Mouse (Mus musculus): Measurements from ENCODE around the gene 1600015I10Rik. TPM values are rescaled to one million over a fixed set of nuclear protein-coding genes. Genes with fewer than 3 reads are reported as not detected.
"Not testable (repeated sequence)": the region's sequence is repeated elsewhere in the genome, so short reads cannot be mapped to it uniquely, and the experiment has no call there.

1600015I10Rik gene
- 0.08 and 0.14 TPM in 2 replicates for polyA plus RNA-seq (2014; fragmentation: Nextera tagmentation; extraction: Ambion mirVana)

GRCm38 (mm10) chr6:48929595-48929994 is at the start of gene 1600015I10Rik:
TSS of gene 1600015I10Rik (plus strand) at chr6:48929895.
- H3K36me3 ChIP-seq (ENCODE audit: control insufficient read depth, insufficient read depth, low read length) = no peaks in the 10 kb centered on the region
- no peak within 1 kb of the TSS for H3K27ac ChIP-seq (ENCODE audit: low read depth, low read length)
- no peak within 1 kb of the TSS for H3K4me3 ChIP-seq (ENCODE audit: low read depth, low read length)
- no peak for ATAC-seq (replicated peaks; ENCODE audit: insufficient number of reproducible peaks, low FRiP score, low TSS enrichment)
- H3K9me3 ChIP-seq (replicated peaks; ENCODE audit: control insufficient read depth, low read length) = no peaks in the 10 kb centered on the region
- WGBS (ENCODE audit: insufficient replicate concordance) = 82% methylated on average over 5 of the region's 5 CpGs
- no peaks in the 10 kb centered on the region for H3K27me3 ChIP-seq (ENCODE audit: control insufficient read depth, insufficient read depth, low read length)
- H3K9ac ChIP-seq (ENCODE audit: low read depth, low read length) = no peak within 1 kb of the TSS
- no peaks in the 10 kb centered on the region for H3K4me1 ChIP-seq (ENCODE audit: control insufficient read depth, insufficient read depth, low read length)
- H3K4me2 ChIP-seq = no peak within 1 kb of the TSS

GRCm38 (mm10) chr6:48894203-48894602 is 35.5 kb upstream of the 1600015I10Rik start:
- Histone ChIP-seq H3K9ac (ENCODE audit: low read depth, low read length) (no peak overlapping the region), H3K27me3 (ENCODE audit: control insufficient read depth, insufficient read depth, low read length) (no peaks in the 10 kb centered on the region), H3K4me2 (no peak overlapping the region), H3K4me3 (ENCODE audit: low read depth, low read length) (no peak overlapping the region), H3K36me3 (ENCODE audit: control insufficient read depth, insufficient read depth, low read length) (no peaks in the 10 kb centered on the region), H3K4me1 (ENCODE audit: control insufficient read depth, insufficient read depth, low read length) (no peaks in the 10 kb centered on the region), H3K27ac (ENCODE audit: low read depth, low read length) (no peak overlapping the region), H3K9me3 (replicated peaks; ENCODE audit: control insufficient read depth, low read length) (no peaks in the 10 kb centered on the region; the same call in 1 of the 2 replicates)
- 56% methylated on average over 4 of the region's 4 CpGs for WGBS (ENCODE audit: insufficient replicate concordance)
- ATAC-seq (replicated peaks; ENCODE audit: insufficient number of reproducible peaks, low FRiP score, low TSS enrichment) = no peak

GRCm38 (mm10) chr6:48894938-48895818 is 34.5 kb upstream of the 1600015I10Rik start:
- WGBS (ENCODE audit: insufficient replicate concordance) = 68% methylated on average over 8 of the region's 8 CpGs
- Histone ChIP-seq H3K4me1 (ENCODE audit: control insufficient read depth, insufficient read depth, low read length) (no peaks in the 10 kb centered on the region), H3K36me3 (ENCODE audit: control insufficient read depth, insufficient read depth, low read length) (no peaks in the 10 kb centered on the region), H3K27me3 (ENCODE audit: control insufficient read depth, insufficient read depth, low read length) (no peaks in the 10 kb centered on the region), H3K9ac (ENCODE audit: low read depth, low read length) (no peak overlapping the region), H3K9me3 (replicated peaks; ENCODE audit: control insufficient read depth, low read length) (no peaks in the 10 kb centered on the region; the same call in 1 of the 2 replicates), H3K4me3 (ENCODE audit: low read depth, low read length) (no peak overlapping the region), H3K27ac (ENCODE audit: low read depth, low read length) (no peak overlapping the region), H3K4me2 (no peak overlapping the region)
- no peak for ATAC-seq (replicated peaks; ENCODE audit: insufficient number of reproducible peaks, low FRiP score, low TSS enrichment)

GRCm38 (mm10) chr6:48895941-48896340 is 33.8 kb upstream of the 1600015I10Rik start:
- Histone ChIP-seq H3K4me2 (no peak overlapping the region), H3K9me3 (replicated peaks; ENCODE audit: control insufficient read depth, low read length) (no peaks in the 10 kb centered on the region; the same call in 1 of the 2 replicates), H3K4me3 (ENCODE audit: low read depth, low read length) (no peak overlapping the region), H3K36me3 (ENCODE audit: control insufficient read depth, insufficient read depth, low read length) (no peaks in the 10 kb centered on the region), H3K27me3 (ENCODE audit: control insufficient read depth, insufficient read depth, low read length) (no peaks in the 10 kb centered on the region), H3K9ac (ENCODE audit: low read depth, low read length) (no peak overlapping the region), H3K27ac (ENCODE audit: low read depth, low read length) (no peak overlapping the region), H3K4me1 (ENCODE audit: control insufficient read depth, insufficient read depth, low read length) (no peaks in the 10 kb centered on the region)
- 80% methylated on average over 5 of the region's 5 CpGs for whole genome bisulfite sequencing (ENCODE audit: insufficient replicate concordance)
- no peak for ATAC-seq (replicated peaks; ENCODE audit: insufficient number of reproducible peaks, low FRiP score, low TSS enrichment)

GRCm38 (mm10) chr6:48896956-48897355 is 32.7 kb upstream of the 1600015I10Rik start:
- Histone ChIP-seq H3K36me3 (ENCODE audit: control insufficient read depth, insufficient read depth, low read length) (no peaks in the 10 kb centered on the region), H3K4me3 (ENCODE audit: low read depth, low read length) (no peak overlapping the region), H3K27ac (ENCODE audit: low read depth, low read length) (no peak overlapping the region), H3K9me3 (replicated peaks; ENCODE audit: control insufficient read depth, low read length) (no peaks in the 10 kb centered on the region; the same call in 1 of the 2 replicates), H3K27me3 (ENCODE audit: control insufficient read depth, insufficient read depth, low read length) (no peaks in the 10 kb centered on the region), H3K4me2 (no peak overlapping the region), H3K4me1 (ENCODE audit: control insufficient read depth, insufficient read depth, low read length) (no peaks in the 10 kb centered on the region), H3K9ac (ENCODE audit: low read depth, low read length) (no peak overlapping the region)
- WGBS (ENCODE audit: insufficient replicate concordance) = 83% methylated on average over 5 of the region's 5 CpGs
- no peak for ATAC-seq (replicated peaks; ENCODE audit: insufficient number of reproducible peaks, low FRiP score, low TSS enrichment)

GRCm38 (mm10) chr6:48901316-48901715 is 28.4 kb upstream of the 1600015I10Rik start:
- not testable (repeated sequence) for H3K9me3 ChIP-seq (replicated peaks; ENCODE audit: control insufficient read depth, low read length); H3K27me3 ChIP-seq (ENCODE audit: control insufficient read depth, insufficient read depth, low read length); H3K36me3 ChIP-seq (ENCODE audit: control insufficient read depth, insufficient read depth, low read length); H3K9ac ChIP-seq (ENCODE audit: low read depth, low read length); H3K4me2 ChIP-seq; H3K4me1 ChIP-seq (ENCODE audit: control insufficient read depth, insufficient read depth, low read length); H3K27ac ChIP-seq (ENCODE audit: low read depth, low read length); ATAC-seq (replicated peaks; ENCODE audit: insufficient number of reproducible peaks, low FRiP score, low TSS enrichment); H3K4me3 ChIP-seq (ENCODE audit: low read depth, low read length)
- WGBS (ENCODE audit: insufficient replicate concordance) = 88% methylated on average over 11 of the region's 11 CpGs

GRCm38 (mm10) chr6:48902511-48903406 is 26.9 kb upstream of the 1600015I10Rik start:
- H3K36me3 ChIP-seq (ENCODE audit: control insufficient read depth, insufficient read depth, low read length) = no peaks in the 10 kb centered on the region
- no peak overlapping the region for H3K9ac ChIP-seq (ENCODE audit: low read depth, low read length)
- H3K9me3 ChIP-seq (replicated peaks; ENCODE audit: control insufficient read depth, low read length) = no peaks in the 10 kb centered on the region
- 89% methylated on average over 17 of the region's 17 CpGs for WGBS (ENCODE audit: insufficient replicate concordance)
- no peak overlapping the region for H3K27ac ChIP-seq (ENCODE audit: low read depth, low read length)
- H3K4me2 ChIP-seq = no peak overlapping the region
- no peak overlapping the region for H3K4me3 ChIP-seq (ENCODE audit: low read depth, low read length)
- H3K4me1 ChIP-seq (ENCODE audit: control insufficient read depth, insufficient read depth, low read length) = no peaks in the 10 kb centered on the region
- no peaks in the 10 kb centered on the region for H3K27me3 ChIP-seq (ENCODE audit: control insufficient read depth, insufficient read depth, low read length)
- no peak for ATAC-seq (replicated peaks; ENCODE audit: insufficient number of reproducible peaks, low FRiP score, low TSS enrichment)

- WGBS (ENCODE audit: insufficient replicate concordance) = 73% methylated on average over 4 of the region's 4 CpGs
- Histone ChIP-seq H3K9ac (ENCODE audit: low read depth, low read length) (no peak overlapping the region), H3K4me3 (ENCODE audit: low read depth, low read length) (no peak overlapping the region), H3K27ac (ENCODE audit: low read depth, low read length) (no peak overlapping the region), H3K36me3 (ENCODE audit: control insufficient read depth, insufficient read depth, low read length) (no peaks in the 10 kb centered on the region), H3K9me3 (replicated peaks; ENCODE audit: control insufficient read depth, low read length) (no peaks in the 10 kb centered on the region), H3K4me1 (ENCODE audit: control insufficient read depth, insufficient read depth, low read length) (no peaks in the 10 kb centered on the region), H3K27me3 (ENCODE audit: control insufficient read depth, insufficient read depth, low read length) (no peaks in the 10 kb centered on the region), H3K4me2 (no peak overlapping the region)
- no peak for ATAC-seq (replicated peaks; ENCODE audit: insufficient number of reproducible peaks, low FRiP score, low TSS enrichment)
These were observed 26.3 kb upstream of the 1600015I10Rik start for GRCm38 (mm10) chr6:48903437-48903836.

All from heart, embryonic 11.5 days (tissue).